Mouse (Mus musculus) brain, embryonic 18.5 days (tissue): ENCODE measurements around the gene Plcl2.
"Not testable (repeated sequence)": the region's sequence is repeated elsewhere in the genome, so short reads cannot be mapped to it uniquely, and the experiment has no call there.

Experiments
- DNase-seq: peaks from one replicate; pipeline ENCODE4 v3.0.0-alpha.2; 2012; ENCODE audit warnings: low read depth, low spot score

Gene Plcl2

DNA sequence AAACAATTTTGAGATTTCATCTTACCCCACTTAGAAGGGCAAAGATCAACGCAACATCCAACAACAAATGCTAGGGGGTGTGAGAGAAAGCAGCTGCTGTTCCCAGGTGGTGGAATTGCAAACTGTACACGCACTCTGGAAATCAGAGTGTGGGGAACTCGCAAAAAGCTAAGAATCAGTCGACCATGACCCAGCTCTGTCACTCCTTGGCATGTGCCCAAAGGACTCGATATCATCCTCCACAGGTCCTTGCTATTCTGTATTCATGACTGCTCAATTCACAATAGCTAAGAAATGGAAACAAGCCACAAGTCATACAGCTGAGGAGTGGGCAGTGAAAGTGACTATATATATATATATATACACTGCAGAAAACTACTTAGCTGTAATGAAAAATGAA is 162.2 kb downstream of the Plcl2 start:
- no peak for DNase-seq

DNA sequence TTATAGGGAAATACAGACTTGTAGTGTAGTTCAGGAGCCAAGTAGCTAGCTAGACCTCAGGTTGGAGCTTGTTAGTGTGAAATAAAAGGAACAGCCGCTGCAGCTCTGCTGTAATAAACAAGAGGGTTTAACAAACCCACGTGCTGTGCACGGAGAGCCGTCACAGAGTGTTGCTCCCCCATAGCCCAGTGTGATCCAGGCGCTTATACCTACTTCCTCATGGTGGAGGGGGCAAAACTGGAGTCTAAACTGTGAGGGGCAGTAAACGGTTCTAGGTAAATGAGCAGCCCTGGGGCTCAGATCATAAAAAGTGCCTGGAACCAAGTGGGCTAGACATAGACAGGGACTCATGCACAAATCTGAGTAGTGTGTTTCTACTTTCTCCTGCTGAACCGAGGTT is 165.4 kb downstream of the Plcl2 start:
- no peak for DNase-seq

DNA sequence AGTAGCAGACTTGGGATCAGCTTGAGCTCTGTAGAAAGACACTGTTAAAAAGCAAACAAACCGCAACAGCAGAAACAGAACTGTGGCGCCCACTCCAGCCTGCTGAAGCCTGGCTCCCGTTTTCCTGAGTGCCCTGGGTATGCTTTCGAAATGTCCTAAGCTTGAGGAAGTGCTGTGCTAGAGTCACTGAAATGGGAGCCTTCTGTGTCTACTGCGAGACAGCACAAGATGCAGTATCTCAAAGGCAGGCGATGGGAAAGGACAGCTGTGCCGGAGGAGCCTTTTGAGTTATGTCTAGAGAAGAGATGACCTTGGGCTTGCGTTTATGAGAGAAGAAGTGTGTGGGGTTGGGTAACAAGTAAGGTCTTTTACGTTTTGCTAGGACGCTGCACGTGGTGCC is 166.0 kb downstream of the Plcl2 start:
- DNase-seq = no peak

DNA sequence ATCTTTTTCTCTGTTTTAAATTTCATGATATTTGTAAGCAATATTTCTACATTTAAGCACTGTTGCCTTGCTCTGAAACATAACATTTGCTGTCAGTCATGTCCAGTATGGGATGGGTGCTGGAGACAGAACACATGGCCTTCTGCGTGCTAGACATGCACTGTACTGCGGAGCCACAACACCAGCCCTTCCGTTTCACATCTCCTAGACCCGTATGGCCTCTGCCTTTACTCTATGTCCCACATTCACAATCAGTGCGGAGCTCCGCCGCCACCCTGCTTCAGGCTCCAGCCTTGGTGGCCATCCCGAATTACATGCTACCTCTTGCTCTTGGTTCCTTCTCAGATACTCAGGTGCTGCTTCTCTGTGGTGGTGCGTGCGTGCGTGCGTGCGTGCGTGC is 168.1 kb downstream of the Plcl2 start:
- DNase-seq = no peak

DNA sequence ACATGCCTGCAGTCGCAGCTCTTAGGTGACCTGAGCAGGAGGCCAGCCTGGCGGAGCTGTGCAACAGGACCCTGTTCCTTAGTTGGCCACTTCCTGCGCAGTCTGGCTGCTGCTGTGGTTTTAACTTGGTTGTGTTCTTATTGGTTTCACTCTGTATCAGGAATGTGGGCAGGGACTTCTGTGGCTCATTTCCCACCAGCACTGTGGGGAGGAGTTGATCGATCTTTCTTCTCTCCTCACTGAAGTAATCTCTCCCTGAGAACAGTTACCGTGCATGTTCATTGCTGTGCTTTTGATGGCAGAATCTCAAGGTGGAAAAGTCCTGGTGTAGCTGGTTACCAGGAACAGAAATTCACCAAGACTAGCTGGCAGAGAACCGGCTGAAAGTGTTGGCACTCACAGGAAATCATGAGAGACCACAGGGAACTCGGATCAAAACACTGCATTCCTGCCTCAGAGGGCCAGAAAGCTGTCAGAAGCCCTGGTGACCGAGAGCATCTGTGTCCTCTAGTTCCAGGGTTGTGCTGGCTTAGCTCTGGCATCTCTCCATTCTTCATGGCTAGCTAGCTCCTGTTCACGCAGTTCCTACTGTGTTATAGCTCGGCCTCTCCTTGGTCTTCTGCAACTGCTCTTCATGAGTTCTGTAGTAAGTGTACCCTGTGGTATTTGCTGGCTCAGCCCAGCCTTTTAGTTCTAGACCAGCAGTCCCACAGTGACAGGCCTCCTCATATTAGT is 168.9 kb downstream of the Plcl2 start:
- no peak for DNase-seq

DNA sequence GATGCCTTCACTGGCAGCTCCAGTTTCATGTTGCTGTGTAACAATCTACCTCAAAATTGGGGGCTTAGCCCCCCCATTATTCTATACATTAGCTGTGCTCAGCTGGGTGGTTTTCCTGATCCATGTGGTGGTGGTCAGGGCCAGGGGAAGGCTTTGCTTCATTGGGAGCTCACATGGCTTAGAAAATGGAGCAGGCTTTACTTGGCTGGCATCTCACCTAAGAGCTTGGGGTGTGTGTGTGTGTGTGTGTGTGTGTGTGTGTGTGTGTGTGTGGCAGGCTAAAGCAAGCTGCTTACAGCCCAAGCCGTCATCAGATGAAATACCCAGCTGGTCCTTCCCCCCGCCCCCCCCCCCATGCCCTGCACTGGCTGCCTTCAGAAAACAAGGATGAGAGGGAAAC is 169.5 kb downstream of the Plcl2 start:
- DNase-seq = no peak

DNA sequence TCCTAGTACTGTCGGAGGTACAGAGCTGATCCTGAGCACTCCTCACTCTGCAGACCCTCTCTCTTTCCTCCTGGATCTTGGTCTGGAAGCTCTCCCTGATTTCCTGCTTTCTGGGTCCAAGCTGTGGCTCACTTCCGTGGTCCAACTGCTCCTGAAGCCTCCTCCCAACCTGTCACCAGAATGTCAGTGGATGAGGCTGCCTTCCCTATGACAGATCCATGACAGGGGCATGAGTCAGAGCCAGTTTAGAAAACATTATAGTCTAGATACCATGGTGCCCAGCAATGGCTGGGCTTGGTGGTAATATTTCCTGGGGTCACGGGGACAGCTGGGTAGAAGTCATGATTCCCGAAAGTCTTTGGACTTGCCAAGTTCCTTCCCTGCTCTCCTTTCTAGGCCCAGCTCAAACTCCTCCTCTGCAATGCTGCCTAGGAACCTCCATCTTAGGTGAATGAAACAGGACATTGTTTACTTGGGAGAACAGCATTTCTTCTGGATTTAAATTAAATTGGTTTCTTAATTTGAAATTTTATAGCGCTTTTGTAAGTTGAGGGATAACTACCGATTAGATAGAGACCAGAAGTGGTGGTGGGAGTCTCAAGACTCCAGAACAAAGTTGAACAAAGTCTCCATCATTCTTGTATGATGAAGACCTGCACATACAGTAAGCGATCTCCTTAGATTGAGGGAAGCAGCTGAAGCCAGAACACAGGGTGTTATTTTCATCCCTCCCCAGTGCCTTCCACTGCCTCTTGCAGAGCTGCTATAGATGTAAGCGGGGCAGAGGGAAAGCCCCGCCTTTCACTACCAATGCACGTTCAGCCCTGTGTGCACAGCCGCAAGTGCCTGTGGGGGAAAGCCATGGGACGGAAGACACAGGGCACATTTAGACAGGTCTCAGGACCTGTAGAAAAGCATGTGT is 170.7 kb downstream of the Plcl2 start:
- DNase-seq = no peak

DNA sequence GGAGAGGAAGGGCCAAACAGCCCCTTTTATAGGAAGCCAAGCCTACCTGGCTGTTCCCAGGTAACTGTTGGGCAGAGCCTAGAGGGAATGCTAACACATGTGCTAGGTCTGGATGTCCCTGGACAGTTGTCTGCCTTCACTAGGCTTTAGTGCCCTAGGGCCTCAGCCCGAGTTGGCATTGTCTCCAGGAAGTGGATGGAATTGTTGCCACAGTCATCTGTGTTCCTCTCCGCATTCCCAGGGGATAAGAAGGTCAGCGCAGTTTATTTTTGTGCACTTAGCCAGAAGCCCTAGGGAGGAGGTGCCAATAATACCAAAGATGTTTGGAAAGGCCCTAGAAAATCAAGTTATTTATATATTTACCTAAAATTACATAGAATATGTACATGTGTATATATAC is 173.5 kb downstream of the Plcl2 start:
- DNase-seq = no peak

DNA sequence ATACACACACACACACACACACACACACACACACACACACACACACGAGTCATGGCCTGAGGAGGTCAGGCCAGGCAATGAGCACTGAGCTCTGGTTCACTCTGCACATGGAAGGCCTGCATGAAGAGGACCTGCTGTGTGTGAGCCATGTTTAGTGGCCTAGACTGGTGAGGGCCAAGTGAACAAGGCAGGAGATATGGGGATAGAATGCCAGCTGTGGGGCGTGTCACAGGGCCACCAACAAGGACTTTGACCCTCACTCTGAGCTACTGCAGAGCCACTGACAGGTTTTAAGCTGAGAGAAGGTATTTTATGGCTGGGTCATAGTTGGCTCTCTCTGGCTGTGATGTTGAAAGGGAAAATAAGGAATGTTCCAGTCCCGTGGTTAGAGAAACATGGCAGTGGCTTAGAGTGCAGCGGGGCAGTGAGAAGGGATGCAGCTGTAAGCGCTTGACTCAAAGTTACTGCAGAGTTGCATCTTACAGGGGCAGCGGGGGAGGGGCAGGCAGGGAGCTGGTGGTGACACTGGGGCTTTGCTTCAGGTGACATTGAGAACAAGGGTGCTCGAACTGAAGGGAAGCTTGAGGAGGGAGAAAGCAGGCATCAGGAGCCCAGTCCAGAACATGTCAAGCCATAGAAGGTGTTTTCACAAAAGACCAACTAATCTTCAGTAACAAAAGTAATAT is 175.9 kb downstream of the Plcl2 start:
- no peak for DNase-seq

DNA sequence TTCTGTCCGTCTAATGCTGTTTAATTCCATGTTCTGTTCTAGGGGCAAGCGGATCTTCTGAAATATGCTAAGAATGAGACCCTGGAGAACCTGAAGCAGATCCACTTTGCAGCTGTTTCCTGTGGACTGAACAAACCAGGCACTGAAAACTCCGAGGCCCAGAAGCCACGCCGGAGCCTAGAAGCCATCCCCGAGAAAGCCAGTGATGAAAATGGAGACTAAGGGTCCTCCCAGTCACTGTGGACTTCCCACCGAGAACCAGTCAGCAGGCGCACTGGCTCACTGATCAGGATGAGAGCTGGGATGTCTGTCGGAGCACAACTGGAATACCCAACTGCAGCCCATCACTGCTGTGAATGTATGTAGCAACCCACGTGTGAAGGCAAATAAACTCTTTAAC is 178.5 kb downstream of the Plcl2 start:
- no peak for DNase-seq

DNA sequence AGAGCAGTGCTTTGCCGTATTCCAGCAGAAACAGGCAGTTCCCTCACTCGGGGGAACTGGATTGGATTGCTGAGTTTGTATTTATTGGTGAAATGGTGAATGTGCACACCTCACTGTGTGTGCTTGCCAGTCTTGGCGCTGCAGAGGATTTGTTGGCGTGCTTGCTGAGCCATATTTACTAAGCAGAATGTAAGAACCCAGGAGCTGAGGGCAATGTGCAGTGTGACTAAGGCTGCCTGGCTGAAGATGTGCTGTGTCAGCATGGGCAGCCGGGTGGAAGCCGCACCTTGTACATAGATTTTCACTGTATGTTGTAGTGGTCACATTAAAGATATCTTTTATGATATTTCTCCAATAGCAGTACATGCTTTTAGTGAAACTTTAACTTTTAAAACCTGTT is 178.9 kb downstream of the Plcl2 start:
- DNase-seq = no peak

DNA sequence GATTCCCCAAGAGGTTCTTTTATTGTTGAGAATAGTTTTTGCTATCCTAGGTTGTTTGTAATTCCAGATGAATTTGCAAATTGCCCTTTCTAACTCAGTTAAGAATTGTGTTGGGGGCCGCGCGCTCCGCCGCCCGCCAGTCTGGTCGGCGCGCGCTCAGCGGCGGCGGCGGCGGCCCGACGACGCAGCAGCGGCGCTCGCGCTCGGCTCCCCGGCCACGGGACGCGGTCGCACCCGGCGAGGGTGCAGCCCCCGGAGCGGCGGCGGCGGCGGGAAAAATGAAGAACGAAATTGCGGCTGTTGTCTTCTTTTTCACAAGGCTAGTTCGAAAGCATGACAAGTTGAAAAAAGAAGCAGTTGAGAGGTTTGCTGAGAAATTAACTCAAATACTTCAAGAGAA is 189.2 kb downstream of the Plcl2 start:
- not testable (repeated sequence) for DNase-seq

DNA sequence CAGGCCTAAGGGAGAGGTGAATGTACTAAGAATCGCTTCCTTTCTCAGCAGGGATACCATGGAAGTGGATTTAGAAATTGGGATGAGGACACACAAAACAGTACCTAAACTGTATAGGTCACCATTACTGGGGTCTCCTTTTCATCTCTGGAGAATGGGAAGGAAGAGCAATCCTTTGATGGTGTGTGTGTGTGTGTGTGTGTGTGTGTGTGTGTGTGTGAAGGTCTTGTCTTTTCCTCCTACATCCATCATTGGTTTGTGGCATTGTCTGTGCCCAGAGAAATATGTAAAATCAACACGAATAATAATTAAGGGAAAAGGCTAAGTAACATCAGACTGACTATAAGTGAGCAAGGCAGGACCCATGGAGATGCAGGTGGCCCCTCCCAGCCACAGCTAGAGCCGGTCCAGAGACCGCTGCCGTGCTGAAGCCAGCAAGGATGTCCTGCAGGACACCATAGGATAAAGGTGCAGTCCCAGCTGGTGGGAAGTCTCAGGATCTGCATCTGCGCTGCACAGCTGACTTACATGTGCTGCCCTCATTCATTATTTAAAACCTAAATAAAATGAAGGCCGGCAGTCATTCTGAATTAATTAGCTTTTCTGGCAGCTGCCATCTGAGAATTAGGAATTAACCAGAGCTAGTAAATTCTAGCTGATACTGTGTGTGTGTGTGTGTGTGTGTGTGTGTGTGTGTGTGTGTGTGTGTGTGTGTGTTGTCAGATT is 201.5 kb downstream of the Plcl2 start:
- no peak for DNase-seq

DNA sequence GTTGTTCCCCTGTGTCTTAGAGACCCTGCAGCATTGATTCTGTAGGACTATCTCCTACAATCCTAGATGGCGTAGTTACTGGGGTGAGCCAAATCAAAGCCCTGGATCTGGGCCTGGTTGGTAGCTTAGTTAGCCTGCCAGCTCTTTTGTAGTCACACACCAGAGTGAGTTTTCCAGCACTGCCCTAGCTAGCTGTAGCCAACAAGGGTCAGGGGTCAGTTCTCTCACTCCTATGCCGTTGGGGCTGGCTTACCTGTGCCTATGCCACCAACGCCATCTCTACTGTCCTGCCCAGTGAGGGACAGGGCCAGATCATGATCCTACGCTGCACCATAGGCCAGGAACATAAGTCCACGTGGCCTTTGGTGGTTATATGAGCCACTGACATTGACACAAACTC is 208.4 kb downstream of the Plcl2 start:
- DNase-seq = no peak

DNA sequence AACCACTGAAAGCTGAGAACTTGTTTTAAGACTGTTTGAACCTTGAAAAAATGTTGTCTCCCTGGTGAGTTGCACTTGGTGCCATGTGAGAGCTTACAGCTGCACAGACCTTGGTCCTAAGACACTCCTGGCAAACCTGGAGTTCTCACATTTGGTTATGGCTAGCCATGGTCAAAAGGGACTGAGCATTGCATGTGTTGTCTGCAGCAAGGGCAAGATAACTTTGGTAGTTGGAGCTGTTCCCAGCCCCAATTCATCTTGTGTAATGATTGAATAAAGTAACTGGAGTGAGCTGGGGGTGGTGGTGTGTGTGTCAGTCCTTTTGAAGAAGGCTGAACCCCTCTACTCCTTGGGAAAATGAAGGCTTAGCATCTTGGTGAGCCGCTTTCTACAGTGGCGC is 215.2 kb downstream of the Plcl2 start:
- DNase-seq = no peak

DNA sequence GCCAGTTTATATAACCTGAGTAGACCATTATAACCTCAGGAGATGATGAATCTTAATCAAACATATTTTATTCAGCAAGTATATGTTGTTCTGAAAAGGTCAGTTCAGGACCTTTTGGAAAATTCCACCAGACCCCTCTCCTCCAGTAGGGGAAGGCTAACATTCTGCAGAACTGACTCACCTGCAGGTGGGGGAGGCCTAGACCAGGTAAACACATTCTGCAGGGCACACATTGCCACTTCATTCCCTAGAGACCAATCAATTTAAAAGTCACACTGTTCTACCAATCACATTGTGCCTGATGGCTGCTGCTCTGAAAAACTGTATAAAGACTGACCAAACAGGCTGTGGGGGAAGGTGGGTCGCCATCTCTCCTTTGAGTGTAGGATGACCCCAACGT is 217.1 kb downstream of the Plcl2 start:
- no peak for DNase-seq

DNA sequence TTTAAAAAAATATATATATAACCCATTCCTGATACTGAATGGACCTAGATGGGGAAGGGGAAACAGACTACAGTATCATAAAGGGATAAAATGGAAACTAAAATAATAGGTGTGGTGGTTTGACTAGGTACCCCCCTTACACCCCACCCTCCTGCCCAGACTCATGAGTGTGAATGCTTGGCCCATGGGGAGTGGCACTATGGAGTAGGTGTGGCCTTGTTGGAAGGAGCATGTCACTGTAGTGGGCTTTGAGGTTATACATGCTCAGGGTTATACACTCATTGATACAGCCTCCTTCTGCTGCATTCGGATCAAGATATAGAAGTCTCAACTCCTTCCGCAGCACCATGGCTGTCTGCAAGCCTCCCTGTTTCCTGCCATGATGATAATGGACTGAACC is 219.8 kb downstream of the Plcl2 start:
- DNase-seq = no peak

DNA sequence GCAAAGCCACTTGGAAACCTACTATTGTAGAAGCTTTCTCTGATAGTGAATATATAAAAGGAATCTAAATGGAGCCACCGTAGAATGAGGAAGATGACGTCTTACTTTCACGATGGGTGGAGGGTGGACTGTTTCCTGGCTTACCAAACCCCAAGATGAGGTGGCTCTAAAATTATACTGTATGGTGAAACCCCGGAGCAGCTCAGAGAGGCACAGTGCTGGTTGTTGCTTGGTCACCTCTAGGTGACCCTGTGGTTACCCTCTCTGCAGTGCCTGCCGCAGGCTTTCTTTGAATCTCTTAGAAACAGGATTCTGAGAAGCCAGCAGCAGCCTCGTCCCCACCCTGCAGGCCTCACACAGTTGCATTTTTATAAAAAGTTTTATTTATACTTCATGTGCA is 220.4 kb downstream of the Plcl2 start:
- no peak for DNase-seq

DNA sequence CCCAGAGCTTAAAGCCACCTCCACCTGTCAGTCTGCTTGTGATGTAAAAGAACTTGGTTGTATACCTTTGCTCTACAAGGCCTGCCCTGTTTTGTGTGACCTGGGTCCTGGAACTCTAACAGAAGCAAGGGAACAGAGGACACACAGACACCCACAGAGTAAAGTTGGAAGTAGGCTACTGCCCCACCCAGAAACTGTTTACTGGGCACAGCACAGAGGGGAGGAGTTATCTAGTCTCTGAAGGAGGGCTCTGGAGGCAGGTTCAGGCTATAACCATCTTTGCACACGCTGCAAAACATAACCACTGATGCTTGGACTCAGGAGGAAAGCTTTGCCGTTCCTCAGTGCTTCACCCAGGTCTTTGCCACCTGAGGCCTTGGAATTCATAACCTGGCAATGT is 221.7 kb downstream of the Plcl2 start:
- DNase-seq = no peak

DNA sequence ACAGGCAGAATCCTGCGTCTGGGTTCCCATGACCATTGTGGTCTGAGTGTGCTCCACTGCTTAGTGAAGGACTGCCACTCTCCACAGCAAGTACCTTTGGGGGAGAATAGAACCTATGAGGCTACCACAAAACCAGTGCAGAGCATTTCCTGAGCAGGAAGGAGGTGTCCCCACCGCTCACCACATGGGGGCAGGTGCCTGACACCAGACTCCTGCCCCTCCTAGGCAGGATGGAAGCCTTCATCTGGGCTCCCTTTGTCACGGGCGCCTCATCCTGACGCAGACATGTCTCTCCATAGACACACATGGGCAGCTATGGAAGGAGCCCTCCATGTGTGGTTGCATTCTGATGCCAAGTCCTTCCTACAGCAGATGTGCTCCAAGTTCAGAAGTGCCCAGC is 222.7 kb downstream of the Plcl2 start:
- no peak for DNase-seq

DNA sequence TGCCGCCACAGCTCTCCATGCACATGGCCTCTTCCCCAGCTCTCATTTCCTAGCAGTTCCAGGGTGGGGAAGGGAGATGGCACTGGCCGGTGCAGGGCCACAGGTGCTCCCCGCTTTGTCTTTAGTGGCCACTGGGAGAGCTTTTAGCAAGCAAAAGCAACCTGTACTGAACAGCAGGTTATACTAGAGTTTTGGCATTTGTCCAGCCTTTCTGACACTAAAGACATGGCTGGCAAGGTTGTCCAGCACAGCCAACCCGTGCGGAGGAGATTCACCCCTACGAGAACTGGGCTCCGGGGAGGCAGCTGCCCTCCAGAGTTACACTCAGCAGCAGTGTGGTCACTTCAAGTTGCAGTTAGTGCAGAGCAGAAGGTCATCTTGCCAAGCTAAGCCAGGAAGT is 224.2 kb downstream of the Plcl2 start:
- no peak for DNase-seq

DNA sequence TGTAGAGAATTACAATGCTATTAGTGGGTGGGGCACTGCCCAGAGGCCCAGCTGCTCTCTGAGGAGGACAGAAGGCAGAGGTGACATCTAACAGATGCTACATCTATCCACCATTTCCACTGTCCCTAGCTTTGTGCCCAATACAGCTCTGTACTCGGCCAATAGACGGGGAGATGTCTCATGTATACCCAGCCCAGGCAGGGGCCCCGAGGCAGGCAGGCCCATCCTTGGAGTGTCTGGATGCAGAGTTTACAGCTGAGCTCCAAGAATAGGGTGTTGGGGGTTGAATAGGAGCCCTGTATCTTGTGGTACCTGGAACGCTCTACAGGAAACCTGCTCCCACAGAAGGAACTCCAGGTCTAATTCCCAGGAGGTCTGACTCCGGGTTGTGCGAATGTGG is 225.6 kb downstream of the Plcl2 start:
- no peak for DNase-seq
